Mouse (Mus musculus) CD4-positive, CD25-positive, alpha-beta regulatory T cell, adult 2 months (primary cell): ENCODE data around the gene Racgap1.

ENCODE experiments used
- DNase-seq: peaks from one replicate; pipeline ENCODE4 v3.0.0-alpha.2; 2012; ENCODE audit warnings: low read depth, low spot score

The Racgap1 gene

GRCm38 (mm10) chr15:99618595-99618994 lies 32.9 kb downstream of the Racgap1 start:
- no peak for DNase-seq

DNA sequence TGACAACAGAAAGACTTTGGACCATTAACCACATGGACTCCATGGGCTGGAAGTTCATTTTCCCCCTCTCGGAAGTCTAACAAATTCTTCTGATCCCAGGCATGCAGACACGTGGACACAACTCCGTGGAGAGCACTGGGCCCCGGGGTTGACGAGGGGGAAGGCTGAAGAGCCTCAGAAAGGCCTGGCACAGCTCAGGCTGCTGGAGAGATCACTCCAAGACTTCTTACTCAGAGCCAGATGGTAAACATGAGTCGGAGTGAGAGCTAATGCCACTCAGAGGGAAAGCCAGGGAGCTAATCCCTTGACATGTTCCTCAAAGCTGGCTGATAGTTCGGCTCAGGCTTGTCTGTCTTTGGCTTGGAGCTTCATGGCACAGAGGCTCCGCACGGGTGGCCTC lies 36.2 kb downstream of the Racgap1 start:
- DNase-seq: no peak

DNA sequence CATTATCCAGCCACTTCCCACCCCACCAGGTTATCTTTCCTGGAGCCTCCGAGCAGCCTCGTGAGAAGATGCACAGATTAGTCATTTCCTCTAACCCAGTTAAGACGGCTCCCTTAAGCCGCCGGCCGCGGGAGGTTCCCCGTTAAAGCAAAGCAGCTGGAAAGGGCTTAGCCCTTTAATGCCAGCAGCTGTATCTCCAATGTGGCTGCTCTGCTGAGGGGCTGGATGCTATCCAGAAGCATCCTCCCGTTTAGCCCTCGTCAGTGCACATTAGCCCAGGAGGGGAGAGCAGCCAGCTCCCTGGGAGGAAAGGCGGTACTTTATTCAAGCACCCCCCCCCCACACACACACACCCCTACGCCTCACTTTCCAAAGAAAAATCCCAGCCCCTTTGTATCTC lies 36.7 kb downstream of the Racgap1 start:
- DNase-seq: no peak

GRCm38 (mm10) chr15:99614273-99614672 lies 37.2 kb downstream of the Racgap1 start:
- no peak for DNase-seq

GRCm38 (mm10) chr15:99611563-99611962 lies 39.9 kb downstream of the Racgap1 start:
- no peak for DNase-seq

GRCm38 (mm10) chr15:99608382-99609125 lies 42.9 kb downstream of the Racgap1 start:
- no peak for DNase-seq

- DNase-seq: no peak
Measured at GRCm38 (mm10) chr15:99607388-99608113, 43.9 kb downstream of the Racgap1 start.

DNA sequence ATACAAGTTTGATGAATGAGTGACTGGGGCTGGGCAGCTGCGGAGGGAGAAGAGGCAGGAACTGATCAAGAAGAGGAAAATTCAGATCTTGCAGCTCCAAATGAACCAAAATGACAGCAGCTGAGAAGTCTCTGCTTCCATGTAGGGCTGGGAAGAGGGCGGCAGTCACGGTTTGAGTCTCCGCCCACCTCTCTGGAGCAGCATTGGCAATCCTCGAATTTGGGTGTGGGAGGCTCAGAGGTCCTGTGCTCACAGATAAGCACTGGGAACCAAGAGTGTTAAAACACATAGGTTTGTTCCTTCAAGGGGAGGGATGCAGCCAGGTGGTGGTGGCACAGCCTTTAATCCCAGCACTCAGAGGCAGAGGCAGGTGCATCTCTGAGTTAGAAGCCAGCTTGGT lies 44.9 kb downstream of the Racgap1 start:
- DNase-seq: no peak

- DNase-seq: no peak
Measured at GRCm38 (mm10) chr15:99605595-99605994, 45.9 kb downstream of the Racgap1 start.

DNA sequence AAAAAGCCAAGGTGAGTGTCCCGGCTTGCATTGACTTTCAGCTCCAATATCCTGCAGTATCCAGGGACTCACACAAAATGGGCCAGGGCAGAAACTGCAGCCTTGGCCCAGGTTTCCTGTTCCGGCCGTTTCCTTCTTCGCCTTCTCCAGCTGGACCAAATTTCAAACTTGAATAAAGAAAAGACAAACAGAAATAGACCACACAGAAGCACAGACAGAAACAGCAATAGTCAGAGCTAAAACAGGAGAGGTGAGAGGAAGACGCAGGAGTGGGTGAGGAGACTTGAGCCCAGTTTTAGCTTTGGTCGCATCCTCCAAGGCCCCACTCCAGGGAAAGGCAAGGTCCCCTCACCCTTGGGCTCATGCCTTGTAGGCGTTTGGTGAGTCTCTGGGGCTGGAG lies 48.2 kb downstream of the Racgap1 start:
- DNase-seq: no peak

DNA sequence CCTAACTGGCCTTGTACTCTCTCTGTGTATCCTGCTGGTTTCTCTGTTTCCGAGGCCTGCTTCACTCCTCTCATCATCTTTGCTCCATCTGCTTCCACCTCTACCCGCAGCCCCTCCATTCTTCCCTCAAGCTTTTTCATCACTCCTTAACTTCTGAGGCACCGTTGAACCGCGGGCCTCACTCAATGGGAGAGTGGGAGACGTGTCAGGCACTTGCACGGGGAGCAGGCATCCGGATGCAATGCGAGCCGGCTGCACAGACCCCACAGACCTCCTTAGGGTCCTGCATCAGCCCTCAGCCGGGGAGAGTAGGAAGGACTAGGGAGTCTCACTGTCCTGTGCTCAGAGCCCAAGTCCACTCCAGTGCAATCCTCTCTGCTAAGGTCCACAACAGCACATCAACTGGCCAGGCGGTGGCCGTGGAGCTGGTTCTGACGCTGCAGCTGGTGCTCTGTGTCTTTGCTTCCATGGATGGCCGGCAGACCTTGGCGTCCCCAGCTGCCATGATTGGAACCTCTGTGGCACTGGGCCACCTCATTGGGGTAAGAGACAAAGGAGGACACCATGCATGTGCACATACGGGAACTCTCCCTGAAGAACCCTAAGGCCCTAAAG lies 49.1 kb downstream of the Racgap1 start:
- DNase-seq: no peak

DNA sequence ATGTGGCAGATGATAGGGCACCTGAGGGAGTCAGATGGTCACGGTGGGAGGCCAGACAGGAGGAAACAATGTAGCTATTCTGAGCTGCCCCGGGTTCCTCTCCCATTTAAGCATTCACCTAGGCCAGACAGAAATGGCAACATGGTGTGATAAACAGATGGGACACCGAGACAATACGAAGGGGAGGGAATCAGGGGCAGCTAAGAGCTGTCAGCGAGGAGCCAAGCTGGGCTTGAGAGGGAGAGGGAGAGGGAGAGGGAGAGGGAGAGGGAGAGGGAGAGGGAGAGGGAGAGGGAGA lies 49.7 kb downstream of the Racgap1 start:
- no peak for DNase-seq

DNA sequence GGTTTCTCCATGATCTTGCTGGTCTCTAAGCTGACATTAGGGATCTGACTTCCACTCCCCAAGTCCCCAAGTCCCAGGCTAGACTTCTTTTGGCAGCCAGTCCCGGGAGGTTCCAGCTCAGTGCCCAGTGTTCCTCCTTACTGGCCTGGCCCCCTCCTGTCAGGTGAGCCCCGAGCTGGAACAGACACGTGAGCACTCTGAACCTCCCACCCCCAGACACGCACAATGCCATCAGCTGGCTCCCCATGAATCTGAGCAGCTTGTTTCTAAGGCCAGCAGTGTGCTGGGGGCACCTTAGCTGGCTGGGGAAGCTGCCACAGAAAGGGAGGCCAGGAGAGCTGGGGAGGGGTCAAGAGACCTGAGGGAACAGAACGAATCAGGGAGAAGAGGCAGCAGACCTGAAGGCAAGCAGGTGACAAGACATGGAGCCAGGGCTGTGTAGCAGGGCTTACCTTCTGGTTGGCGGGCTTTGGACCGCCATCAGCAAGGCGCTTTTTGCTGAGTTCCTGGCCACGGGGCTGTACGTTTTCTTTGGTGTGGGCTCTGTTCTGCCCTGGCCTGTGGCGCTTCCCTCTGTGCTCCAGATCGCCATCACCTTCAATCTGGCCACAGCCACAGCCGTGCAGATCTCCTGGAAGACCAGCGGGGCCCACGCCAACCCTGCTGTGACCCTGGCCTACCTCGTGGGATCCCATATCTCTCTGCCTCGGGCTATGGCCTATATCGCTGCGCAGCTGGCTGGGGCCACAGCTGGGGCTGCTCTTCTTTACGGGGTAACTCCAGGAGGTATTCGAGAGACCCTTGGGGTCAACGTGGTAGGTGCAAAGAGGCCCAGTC lies 50.3 kb downstream of the Racgap1 start, which contains the start of gene Aqp6:
Aqp6 (plus strand) TSS at position 415 of the 837 bp plus-strand sequence.
- no peak for DNase-seq

DNA sequence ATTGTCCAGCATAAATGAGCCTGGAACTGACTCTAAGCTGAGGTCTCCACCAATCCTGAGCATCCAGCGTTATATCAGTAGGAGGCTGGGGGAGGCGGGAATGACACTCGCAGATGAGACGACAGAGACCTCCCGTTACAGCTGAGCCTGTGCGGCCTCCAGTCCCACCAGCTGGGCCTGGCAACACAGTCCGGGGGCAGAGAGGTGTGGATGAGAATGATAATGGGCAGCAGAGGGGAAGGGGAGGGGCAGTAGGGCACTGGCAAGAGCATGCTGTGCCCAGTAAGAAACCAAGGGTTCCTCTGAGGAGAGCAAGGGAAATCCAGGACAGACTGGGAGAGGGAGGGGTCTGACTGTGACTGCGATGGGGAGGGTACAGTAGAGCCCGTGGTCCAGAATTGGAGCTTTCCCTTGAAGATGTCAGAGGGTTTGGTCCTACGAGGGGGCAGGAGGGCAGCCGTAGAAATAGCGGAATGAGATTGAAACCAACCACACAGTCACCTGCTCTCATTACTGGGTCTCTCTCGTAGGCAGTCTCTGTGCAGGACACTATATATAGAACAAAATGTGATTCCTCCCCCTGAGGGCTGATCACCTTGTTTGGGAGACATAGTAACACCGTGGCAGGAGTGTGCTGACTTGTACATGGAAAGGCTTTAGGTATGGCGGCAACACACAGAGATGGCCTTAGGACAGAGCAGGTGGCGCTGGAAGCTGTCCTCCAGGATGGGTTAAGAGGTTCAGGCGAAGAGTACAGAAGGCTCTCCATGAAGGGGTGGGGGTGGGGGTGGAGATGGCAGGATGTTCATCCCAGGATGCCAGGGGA lies 52.0 kb downstream of the Racgap1 start:
- DNase-seq: no peak

- no peak for DNase-seq
Measured at GRCm38 (mm10) chr15:99597596-99597995, 53.9 kb downstream of the Racgap1 start.

DNA sequence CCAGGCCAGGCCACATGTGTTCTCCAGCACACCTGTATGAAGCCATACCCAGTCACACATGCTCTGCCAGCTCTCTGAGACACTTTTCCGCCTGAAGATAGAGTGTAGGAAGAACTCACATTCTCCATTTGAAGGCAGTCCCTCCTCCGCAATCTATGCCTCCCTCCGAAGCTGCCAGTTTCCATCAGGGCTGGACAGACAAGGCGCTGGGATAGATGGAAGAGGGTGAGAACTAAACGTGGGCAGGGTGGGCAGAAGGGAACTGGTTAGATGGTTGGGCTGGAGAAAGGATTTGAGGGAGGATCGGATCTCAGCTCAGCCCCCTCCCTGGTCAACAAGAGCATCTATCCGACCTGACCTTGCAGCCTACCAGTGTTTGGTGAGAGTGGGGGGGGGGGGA lies 54.6 kb downstream of the Racgap1 start:
- no peak for DNase-seq

DNA sequence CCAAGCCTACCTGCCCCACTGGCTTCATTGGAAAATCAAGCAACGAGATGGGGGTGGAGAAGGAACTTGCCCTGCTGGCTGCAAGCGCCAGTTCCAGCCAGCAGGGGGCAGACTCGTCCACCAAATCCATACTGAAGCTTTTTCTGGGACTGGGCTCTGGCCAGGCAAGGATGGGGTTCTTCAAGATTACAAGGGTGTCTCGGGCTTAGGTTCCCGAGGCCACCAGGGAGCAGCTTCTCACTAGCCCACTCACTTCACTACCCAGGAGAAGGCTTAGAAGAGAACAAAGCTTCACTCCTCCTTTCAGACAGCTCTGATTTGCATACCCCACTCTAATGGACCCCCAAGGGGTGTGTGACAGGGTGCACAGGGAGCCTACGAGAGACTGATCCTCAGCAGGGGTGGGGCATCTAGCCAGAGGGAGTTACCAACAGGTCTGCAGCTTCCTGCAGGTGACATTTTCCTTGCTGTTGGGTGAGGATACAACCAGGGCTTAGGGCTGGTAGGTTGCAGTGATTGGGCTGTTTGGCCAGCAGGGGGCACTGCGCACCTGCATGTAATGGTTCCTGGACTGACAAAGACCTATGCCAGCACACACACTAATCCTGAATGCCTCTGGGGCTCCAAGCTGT lies 55.3 kb downstream of the Racgap1 start:
- DNase-seq: peak; percentile 82

DNA sequence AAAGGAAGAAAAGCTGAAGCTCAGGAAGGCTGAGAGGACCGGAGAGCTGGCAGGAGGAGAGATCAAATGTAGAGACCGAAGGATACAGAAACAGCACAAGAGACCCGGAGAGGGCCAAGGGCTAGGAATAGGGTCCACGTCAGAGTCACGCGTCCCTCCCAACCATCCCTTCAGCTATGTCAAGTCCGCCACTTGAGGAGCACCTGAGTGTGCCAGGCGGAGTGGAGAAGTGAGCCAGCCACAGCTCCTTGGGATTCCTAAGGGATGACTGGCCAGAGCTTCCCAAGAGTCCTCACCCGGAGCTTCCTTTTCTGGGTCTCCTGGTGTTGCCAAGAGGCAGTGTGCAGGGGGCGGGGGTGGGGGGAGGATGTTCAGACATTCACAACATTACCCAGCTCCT lies 56.5 kb downstream of the Racgap1 start:
- no peak for DNase-seq

GRCm38 (mm10) chr15:99592877-99593276 lies 58.6 kb downstream of the Racgap1 start:
- DNase-seq: no peak

- no peak for DNase-seq
Measured at GRCm38 (mm10) chr15:99592177-99592576, 59.3 kb downstream of the Racgap1 start.
